Mouse (Mus musculus): Measurements from ENCODE around the gene Lamtor3.
"Not testable (repeated sequence)": the region's sequence is repeated elsewhere in the genome, so short reads cannot be mapped to it uniquely, and the experiment has no call there.

The Lamtor3 gene

DNA sequence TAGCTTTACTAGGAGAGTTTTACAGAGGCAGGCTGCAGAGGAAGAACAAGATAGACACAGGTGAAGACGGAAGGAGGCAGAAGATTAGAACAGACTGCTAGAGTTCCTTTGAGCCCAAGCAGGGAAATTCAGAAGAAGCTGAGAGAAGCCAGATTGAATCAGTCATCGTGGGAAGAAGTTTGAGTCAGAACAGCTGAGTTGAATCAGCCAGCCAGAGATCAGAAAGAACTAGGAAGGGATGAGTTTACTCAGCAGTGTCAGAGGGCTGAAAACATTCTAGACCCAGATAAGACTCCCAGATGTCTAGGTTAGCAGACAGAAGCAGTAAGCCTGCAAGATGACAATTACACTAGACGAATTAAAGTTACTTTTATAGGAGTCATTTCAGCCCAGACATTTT is 15.7 kb downstream of the Lamtor3 start:
- DNase-seq (ENCODE audit: inconsistent age in 2 of 2, low spot score in 1 of 2): no peak

DNA sequence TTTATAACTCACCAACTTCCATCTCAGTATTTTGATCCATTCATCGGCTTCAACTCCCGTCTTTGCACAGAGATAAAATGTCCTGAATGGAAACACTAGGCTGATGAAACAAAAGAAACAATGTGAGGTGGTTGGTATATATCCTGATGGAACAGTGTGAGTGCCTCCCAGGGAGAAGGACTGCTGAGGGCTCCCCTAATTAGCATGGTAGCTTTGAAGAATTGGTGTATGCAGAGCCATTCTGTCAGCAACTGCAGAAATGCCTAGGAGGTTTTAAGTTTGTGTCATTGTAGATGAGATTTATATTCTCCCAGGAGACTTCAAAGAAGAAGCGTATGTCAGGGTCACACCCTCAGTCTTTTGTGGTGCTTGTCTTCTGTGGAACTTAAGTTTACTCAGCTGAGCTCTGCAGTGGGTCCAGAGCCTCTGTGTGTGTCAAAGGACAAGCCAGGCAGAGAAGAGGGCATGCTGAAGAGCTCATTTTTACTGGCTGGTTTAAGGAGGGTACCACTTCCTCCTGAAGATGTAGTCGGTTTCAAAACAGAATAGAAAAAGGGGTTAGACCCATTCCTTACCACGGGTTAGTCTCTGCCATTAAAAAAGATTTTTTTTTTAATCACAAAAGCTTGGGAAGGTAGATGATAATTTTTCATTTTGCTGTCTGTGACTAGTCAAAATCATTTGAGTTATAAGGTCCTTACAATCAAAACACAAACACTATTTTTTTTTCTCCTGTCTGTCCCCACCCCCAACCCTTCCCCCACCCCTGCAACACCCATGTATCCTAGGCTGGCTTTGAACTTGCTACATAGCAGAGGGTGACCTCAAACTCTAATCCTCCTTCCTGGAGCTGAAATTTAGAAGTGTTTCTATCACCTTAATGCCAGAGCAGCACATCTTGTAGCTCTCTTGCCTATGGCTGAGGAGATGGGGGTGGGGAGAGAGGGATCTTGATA is 17.5 kb downstream of the Lamtor3 start:
- DNase-seq (ENCODE audit: inconsistent age in 2 of 2, low spot score in 1 of 2): peak in 1 of 2 experiments; percentile 63

DNA sequence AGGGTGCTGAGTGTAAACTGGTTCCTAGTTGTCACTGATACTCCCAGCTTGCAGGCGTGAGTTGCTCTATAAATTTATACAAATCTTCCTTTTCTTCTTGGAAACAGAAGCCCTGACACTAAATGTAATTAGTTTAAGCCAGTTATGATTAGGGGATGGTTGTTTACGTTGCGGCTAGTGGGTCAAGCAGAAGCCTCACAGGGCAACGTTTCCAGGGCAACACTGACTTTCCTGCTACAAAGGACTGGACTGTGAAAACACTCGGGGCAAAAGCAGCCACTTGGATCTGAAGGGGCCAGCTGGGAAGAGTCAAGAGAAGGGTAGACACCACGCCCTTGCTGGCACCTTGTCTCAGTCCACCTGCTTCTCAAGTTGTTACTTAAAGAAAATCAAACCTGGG is 18.2 kb downstream of the Lamtor3 start:
- no peak for DNase-seq (ENCODE audit: inconsistent age in 2 of 2, low spot score in 1 of 2)

DNA sequence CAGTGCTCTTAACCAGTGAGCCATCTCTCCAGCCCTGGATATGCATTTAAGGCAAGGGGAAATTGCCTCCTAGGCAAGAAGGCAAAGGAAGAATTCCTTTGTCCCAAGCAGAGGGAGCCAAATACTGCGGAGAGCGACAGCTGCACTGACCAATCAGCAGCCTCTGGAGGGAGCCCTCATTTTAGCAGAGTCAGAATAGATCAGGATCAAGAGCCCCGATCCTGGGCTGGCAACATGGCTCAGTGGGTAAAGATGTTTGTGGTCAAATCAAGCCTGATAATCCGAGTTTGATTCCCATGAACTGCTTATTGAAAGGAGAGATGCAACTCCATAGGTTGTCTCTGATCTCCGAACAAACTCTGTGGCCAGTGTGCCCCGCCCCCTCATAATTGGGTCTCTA is 20.3 kb downstream of the Lamtor3 start:
- peak; percentile 66 to 82 for DNase-seq (ENCODE audit: inconsistent age in 2 of 2, low spot score in 1 of 2)

DNA sequence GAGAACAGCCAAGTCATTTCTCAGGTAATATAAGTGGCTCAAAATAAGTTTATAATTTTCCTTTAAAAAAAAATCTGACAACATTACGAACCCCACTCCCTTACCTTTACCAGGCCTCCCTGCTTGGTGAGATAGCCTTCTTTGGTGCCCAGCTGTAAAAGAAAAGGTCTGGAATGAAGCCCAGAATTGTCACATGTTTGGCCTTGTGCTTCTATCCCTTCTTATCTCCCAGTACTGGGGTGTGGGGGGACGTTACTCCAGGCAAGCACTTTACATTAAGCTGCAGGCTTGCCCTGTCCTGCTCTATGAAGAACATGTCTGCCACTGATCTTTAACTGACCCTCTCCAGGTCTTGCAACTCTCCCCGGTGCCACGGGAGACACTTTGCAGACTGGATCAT is 22.5 kb downstream of the Lamtor3 start:
- DNase-seq (ENCODE audit: inconsistent age in 2 of 2, low spot score in 1 of 2): peak; percentile 77 to 94

DNA sequence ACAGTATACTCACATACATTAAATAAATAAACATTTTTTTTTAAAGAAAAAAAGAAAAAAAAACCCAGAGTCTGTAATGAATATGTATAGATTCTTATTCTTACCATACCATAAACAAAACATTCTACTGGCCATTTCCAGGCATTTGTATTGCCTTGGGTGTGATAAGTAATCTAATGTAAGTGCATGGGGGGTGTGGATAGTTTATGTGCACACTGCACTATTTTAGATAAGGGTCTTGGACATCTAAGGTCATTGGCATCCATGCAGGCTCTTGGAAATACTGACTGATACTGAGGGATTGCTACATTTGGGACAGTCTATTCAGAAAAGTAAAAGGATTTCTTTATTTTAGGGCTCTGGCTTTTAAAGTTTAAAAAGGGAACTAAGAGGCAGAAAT is 23.2 kb downstream of the Lamtor3 start:
- DNase-seq (ENCODE audit: inconsistent age in 2 of 2, low spot score in 1 of 2): no peak

DNA sequence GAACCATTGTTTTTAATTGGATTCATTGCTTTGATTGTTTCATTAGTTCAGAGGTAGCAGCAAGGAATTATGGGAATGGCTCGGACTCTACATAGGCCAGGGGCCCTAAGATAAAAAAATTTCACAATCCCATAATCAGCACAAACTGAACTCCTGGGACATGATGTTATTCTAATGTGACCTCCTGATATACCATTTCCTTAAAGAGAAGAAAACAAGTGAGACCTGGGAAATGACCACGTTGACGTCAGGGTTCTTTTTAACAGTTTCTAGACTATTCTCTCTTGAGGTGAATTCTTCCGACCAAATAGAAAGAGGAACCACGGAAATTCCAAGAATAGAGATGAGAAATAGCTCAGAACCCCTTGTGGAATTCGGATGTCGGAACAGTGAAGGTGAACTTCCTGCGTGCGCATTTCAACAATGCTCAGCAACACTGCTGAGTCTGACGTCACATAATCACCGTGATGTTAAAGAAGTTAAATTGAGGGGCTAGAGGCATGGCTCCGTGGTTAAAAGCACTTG is 23.9 kb downstream of the Lamtor3 start:
- no peak for DNase-seq (ENCODE audit: inconsistent age in 2 of 2, low spot score in 1 of 2)

DNA sequence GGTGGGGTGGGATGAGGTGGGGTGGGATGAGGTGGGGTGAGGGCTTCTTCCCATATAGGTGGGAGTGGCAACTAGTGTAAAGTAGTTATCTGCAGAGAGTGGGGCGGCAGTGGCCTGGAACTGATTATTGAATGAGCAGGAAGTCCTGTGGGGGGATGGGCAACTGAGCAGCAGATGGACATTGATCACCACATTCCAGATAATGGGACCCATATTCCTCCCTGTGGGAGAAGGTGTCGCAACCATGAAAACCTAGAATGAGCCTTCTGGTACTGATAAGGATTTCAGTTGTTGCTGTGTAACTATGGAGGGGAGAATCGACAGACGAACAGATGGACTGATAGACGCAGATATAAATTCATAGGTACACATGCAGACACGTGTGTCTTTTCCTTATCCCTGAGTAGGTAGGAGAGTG is 25.4 kb downstream of the Lamtor3 start:
- no peak for DNase-seq (ENCODE audit: inconsistent age in 2 of 2, low spot score in 1 of 2)

DNA sequence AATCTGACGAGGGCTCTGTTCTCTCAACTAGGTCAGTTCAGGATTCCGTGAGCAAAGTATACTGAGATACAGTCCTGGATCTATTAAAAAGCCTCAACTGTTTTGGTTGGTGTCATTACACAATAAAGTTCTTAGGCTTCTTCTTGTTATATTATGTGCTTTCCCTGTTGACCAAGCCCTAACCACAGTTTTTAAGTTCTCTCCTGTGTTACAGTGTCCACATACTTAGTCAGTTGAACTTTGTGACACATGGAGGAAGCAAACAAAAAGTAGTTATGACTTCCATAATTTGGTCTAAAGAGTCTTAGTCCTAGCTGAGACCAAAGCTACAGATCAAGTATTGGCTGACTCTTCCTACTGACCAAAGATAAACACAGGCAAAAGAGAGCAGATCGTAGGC is 28.5 kb downstream of the Lamtor3 start:
- no peak for DNase-seq (ENCODE audit: inconsistent age in 2 of 2, low spot score in 1 of 2)

DNA sequence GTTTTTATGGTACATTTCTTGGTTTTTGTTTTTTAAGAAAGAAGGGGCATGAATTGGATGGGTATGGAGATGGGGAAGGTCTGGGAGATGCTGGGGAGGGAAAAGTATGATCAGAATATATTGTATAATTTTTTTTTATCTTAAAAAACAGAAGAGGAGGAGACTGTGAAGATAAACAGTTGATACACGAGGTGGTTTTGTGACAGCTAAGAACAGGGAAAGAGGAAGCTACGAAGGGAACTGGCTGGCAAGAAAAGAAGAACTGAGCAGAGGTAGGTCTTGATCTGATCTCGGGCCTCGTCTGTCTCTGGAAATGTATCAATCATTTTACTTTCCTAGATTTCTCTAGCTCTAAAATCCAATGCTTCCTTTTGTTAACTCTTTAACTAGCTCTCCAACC is 29.2 kb downstream of the Lamtor3 start:
- DNase-seq (ENCODE audit: inconsistent age in 2 of 2, low spot score in 1 of 2): no peak

DNA sequence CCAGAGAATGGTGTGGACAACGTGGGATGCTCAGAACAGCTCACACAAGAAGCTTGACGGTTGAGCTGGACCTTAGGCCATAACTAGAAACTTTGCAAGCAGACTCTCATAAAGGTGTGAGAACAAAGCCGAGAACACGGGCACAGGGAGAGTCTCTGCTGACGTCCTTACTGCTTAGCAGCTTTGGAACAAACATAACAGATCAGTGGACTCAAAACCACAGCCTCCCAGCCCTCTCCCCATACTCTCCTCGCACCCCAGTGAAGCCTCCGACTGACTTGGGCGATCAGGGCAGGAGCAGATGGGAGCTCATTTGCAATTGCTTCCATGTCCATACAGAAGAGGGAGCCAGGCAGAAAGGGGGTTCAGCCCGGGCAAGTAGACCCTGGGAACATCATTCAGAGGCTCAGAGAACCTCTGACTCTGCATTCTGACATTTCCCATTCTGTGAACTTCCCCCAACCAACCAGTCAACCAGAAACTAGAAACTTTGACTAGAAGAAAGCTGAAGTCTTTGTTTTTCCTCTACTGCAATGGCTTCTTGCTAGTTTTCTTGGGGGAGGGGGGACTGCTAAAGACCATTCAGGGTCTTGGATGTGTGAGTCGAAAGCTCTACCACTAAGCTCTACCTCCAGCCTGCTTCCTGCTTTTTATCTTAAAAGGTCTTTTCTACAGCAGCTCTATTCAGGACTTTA is 32.0 kb downstream of the Lamtor3 start:
- DNase-seq (ENCODE audit: inconsistent age in 2 of 2, low spot score in 1 of 2): no peak

DNA sequence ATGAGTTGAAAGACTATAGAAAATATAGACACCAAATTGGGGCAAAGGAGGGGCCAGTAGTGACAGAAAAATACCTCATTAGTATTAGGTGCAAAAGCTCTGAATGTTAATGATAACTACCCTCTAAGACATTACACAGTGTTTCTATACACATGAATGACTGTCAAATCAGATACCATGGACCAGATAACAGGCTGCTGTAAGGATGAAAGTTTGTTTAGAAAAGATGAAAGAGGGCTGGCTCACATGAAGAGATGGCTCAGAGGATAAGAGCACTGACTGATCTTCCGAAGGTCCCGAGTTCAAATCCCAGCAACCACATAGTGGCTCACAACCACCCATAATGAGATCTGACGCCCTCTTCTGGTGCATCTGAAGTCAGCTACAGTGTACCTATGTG is 33.0 kb downstream of the Lamtor3 start:
- not testable (repeated sequence) for DNase-seq (ENCODE audit: inconsistent age in 2 of 2, low spot score in 1 of 2)

DNA sequence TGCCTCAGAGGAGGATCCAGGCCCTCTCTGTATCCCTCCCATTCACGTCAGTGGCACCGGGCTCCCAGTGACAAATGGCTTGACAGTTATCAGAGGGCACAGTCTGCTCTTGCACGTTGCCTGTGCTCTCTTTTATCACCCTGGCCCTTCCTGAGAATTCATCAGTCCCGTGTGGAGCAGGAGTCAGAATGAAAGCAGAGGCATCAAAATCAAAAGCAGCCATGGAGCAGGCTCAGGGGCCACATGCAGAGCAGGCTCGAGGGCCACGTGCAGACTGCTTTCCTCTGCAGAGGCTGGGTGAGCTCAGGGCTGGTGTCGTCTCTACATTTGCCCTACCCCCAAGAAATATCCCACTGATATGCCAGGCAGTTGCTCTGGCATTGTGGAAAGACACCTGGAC is 33.5 kb downstream of the Lamtor3 start:
- peak; percentile 63 to 75 for DNase-seq (ENCODE audit: inconsistent age in 2 of 2, low spot score in 1 of 2)

DNA sequence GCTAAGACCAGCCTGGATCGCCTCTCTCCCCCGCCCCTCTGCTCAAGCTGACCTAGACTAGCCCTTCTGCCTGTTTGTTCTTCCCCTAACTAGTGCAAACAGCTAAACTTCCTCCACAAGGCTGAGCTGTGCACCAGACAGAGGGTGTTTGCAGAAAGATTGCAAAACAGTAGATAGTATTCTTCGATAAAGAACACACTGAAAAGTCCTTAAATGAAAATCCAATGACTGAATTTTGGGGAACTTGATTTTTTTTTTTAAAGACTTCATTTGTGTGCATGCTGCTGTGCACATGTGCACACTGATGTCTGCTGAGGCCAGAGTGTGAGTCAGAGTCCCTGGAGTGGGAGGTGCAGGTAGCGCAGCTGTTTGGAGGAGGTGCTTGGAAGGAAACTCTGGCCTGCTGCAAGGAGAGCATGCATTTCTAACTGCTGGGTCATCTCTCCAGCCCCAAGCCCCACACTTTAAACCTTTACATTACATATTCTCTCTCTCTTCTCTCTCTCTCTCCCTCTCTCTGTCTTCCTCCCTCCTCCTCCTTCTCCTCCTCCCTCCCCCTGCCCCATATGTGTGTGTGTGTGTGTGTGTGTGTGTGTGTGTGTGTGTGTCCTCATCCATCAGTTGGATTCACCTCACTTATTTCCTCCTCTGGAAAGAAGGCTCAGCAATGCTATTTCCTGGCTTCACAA is 34.1 kb downstream of the Lamtor3 start:
- peak; percentile 78 to 83 for DNase-seq (ENCODE audit: inconsistent age in 2 of 2, low spot score in 1 of 2)

DNA sequence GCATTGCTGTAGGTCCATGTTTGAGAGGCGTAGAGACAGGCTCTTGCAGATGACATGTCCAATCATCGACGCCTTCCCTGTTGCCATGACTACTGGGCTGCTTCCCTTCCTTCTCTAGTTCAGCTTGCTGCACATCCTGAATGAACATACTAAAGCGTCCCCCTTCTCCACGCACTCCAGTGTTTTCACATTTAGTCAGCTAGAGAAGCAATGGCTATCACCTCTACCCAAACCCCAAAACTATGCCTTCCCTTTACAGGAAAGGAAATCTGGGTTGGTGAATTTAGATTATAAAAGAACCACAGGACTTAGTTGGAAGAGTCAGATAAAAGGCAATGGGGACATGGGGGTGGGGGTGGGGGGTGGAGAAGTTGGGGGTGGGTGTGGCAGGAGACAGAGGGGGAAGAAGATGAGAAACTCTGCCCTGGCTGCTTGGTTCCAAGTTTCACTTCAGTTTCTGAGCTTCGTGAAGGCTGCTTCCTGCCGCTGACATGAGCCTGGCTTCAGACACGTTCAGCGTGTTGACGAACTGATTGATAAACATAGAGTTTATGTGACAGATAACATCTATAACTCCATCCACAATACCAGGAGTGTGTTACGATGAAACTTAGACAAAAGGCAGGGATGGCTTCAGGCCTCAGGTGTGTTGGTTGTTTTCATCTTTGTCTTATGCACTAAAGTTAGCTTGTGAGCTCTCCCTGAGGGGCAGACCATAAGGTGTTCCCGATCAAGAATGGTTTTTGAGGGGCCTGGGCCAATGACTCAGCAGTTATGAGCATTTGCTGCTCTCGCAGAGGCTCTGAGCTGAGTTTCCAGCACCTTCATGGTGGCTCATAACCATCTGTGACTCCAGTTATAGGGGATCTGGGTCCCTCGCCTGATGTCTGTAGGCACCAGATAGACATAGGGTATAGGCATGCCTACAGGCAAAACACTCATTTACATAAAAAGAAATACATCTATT is 34.9 kb downstream of the Lamtor3 start:
- DNase-seq (ENCODE audit: inconsistent age in 2 of 2, low spot score in 1 of 2): peak in 1 of 2 experiments; percentile 67

DNA sequence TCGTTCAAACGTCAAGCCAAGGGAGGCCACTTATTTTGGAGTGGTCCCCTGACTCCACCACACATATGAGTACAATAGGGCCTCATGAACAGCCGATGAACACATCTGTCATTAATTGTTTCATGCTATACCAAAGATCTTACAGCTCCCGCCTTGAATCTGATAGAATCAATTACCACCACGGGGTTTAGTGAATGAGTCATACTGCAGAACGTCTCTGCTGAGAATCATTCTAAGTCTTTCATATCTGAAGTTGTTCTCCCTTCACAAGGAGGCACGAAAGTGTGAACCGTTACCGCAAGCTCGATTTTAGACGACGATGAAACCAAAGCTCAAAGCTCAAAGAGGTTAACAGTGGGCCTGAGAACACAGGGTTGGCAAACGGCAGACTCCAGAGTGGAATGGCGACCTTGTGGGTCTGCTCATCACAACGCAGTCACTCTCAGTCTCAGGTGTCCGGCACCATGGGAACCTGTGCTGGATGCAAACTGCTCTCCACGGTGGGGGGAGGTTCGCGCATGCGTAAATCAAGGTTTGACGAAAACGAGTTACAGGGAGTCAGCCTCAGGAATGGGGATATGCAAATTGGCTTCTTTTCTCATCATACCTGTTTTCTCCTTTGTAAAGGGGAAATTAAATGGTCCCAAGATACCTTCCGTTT is 36.1 kb downstream of the Lamtor3 start:
- DNase-seq (ENCODE audit: inconsistent age in 2 of 2, low spot score in 1 of 2): peak in 1 of 2 experiments; percentile 32

DNA sequence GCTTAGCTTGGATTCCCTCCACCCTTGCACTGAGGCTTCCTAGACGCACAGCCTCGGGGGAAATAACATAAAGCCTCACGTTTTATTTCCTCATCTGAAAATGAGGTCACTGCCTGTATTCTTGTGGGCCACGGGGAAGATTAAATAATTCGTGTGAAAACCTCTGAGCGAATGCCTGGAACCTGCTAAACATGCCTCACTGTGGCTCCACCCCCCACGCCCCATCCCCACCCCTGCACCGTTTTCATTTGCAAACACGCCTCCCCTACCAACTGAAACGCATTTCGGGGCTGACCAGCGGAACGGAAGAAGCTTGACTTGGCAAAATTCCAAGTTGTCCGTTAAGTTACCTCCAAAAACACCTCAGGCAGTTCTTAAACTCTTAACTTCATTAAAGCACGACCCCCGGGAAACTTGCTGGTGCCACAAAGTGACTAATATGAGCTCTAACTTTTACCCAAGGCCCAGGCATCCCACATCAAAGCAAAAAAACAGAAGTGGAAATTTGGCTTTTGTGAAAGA is 37.3 kb downstream of the Lamtor3 start:
- peak in 1 of 2 experiments; percentile 44 for DNase-seq (ENCODE audit: inconsistent age in 2 of 2, low spot score in 1 of 2)

DNA sequence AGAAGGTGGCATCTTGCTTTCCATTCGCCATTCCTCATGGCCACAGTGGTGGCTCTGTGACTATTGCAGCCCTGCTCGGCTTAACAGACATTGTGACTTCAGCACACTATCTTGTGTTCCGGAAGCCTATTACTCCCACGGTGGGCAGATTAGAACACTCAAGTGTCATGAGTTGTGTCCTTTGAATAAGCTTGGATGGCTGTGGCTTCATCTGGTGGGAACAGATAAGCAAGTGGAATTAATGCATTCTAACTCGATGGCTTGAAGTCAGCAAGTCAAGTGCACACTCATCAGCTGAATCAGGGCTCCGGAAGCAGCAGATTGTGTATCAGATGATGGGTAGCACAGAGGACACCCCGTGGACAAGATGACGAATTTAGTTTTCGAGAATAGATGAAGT is 39.6 kb downstream of the Lamtor3 start:
- DNase-seq (ENCODE audit: inconsistent age in 2 of 2, low spot score in 1 of 2): no peak

DNA sequence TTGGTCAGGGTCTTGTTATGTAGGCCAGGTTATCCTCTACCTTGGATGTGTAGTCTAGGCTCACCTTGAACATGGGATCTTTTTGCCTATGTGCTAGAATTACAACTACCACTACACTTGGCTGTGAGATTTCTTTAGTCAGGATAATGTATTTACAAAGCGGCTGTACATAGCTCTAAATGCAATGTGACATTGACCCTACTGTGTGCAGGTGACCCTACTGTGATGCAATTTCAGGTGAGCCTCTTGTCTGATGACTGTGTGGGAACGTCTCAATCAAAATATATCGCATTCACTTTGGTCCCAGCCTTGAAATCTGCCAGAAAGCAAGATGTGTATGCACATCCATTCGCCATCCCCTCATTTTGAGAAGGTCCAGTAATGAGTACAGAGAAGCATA is 40.0 kb downstream of the Lamtor3 start:
- no peak for DNase-seq (ENCODE audit: inconsistent age in 2 of 2, low spot score in 1 of 2)

Data from adrenal gland, adult (tissue).